Mouse (Mus musculus) liver, embryonic 18 days (tissue): ENCODE measurements around the gene Gm4858. TPM values are rescaled to one million over a fixed set of nuclear protein-coding genes. Genes with fewer than 3 reads are reported as not detected.

ENCODE experiments used
- polyA plus RNA-seq: library from polyadenylated mRNA; depleted of rRNA; stranded (reverse); fragments of >200 nt; gene quantifications from 2 replicates; pipeline ENCODE4 v1.2.3, GENCODE M21; 2012; rRNA removed

Gm4858 gene
- polyA plus RNA-seq: not detected in 2 replicates

GRCm38 (mm10) chr3:93068523-93068922 is at the start of gene Gm4858:
TSS of gene Gm4858 (plus strand) at chr3:93068823.

GRCm38 (mm10) chr3:93018960-93019359 is 49.7 kb upstream of the Gm4858 start, which contains the start of gene Lce1m:
TSS of gene Lce1m (minus strand) at chr3:93019060.

Other genes with a start within 250 kb of the Gm4858 start
- not detected in 2 replicates for gene Kprp, start 241.6 kb upstream of the Gm4858 start, polyA plus RNA-seq
- gene Lce1l, start 217.5 kb upstream of the Gm4858 start, polyA plus RNA-seq: not detected in 2 replicates
- not detected in 2 replicates for gene 2310050C09Rik, start 198.6 kb upstream of the Gm4858 start, polyA plus RNA-seq
- gene Lce3a, start 142.6 kb upstream of the Gm4858 start, polyA plus RNA-seq: not detected in 2 replicates
- gene Lce3b, start 135.8 kb upstream of the Gm4858 start, polyA plus RNA-seq: not detected in 2 replicates
- gene Lce3c, start 124.3 kb upstream of the Gm4858 start, polyA plus RNA-seq: not detected in 2 replicates
- not detected in 2 replicates for gene Lce3d, start 111.4 kb upstream of the Gm4858 start, polyA plus RNA-seq
- gene Lce3e, start 101.8 kb upstream of the Gm4858 start, polyA plus RNA-seq: not detected in 2 replicates
- not detected in 2 replicates for gene Lce3f, start 76.6 kb upstream of the Gm4858 start, polyA plus RNA-seq
- not detected in 2 replicates for gene Crct1, start 53.1 kb upstream of the Gm4858 start, polyA plus RNA-seq
- not detected in 2 replicates for gene Lce1m, start 49.8 kb upstream of the Gm4858 start, polyA plus RNA-seq
- not detected in 2 replicates for gene Crnn, start 76.0 kb downstream of the Gm4858 start, polyA plus RNA-seq
- gene Flg2, start 128.5 kb downstream of the Gm4858 start, polyA plus RNA-seq: not detected in 2 replicates
- gene Flg, start 204.7 kb downstream of the Gm4858 start, polyA plus RNA-seq: not detected in 2 replicates